Mouse (Mus musculus) MEL (cell line): ENCODE results near the gene Slc12a8. TPM values are rescaled to one million over a fixed set of nuclear protein-coding genes. Genes with fewer than 3 reads are reported as not detected.

ENCODE experiments used
- DNase-seq: peaks from one replicate; pipeline ENCODE4 v3.0.0; 2011; ENCODE audit warnings: low read depth, low spot score
- H3K27ac ChIP-seq: 2 replicates; pipeline ENCODE4 v1.5.1; 2012; ENCODE audit warnings: low read depth, mild to moderate bottlenecking, control low read depth, low read length, moderate library complexity; ENCODE audit not compliant: control insufficient read depth
- H3K27me3 ChIP-seq, 2 experiments: fragments of 150-350 bp in 1 of 2; sonication (generic) in 1 of 2; 2 replicates each; pipeline ENCODE4 v1.6.1; 2012; ENCODE audit warnings: low read length in 2 of 2, mild to moderate bottlenecking in 2 of 2, improper control_type of control experiment in 1 of 2, moderate library complexity in 1 of 2; ENCODE audit not compliant: insufficient read depth in 2 of 2, control insufficient read depth in 1 of 2
- H3K36me3 ChIP-seq, 2 experiments: 2 replicates each; pipeline ENCODE4 v1.6.1; 2012 to 2014; ENCODE audit warnings: low read length in 2 of 2, improper control_type of control experiment in 1 of 2, inconsistent platforms in 1 of 2, mild to moderate bottlenecking in 1 of 2; ENCODE audit not compliant: insufficient read depth in 2 of 2, control insufficient read depth in 1 of 2
- H3K4me1 ChIP-seq, 2 experiments: fragments of 150-350 bp in 1 of 2; sonication (generic) in 1 of 2; 2 replicates each; pipeline ENCODE4 v1.6.1; 2012; ENCODE audit warnings: low read length in 2 of 2, improper control_type of control experiment in 1 of 2, mild to moderate bottlenecking in 1 of 2; ENCODE audit not compliant: insufficient read depth in 2 of 2, control insufficient read depth in 1 of 2
- H3K4me3 ChIP-seq, 2 experiments: fragments of 150-350 bp in 1 of 2; sonication (generic) in 1 of 2; 2 replicates each; pipeline ENCODE4 v1.5.1; 2012; ENCODE audit warnings: low read depth in 2 of 2, low read length in 2 of 2, mild to moderate bottlenecking in 2 of 2, moderate library complexity in 2 of 2, control low read depth in 1 of 2, improper control_type of control experiment in 1 of 2; ENCODE audit not compliant: control insufficient read depth in 1 of 2, insufficient read depth in 1 of 2
- H3K79me2 ChIP-seq: 2 replicates; pipeline ENCODE4 v1.6.1; 2012; ENCODE audit warnings: mild to moderate bottlenecking, low read length, moderate library complexity; ENCODE audit not compliant: control insufficient read depth, poor library complexity, insufficient read depth
- H3K9ac ChIP-seq: 2 replicates; pipeline ENCODE4 v1.6.1; 2012; ENCODE audit warnings: low read depth, mild to moderate bottlenecking, control low read depth, low read length, moderate library complexity; ENCODE audit not compliant: control insufficient read depth, poor library complexity, severe bottlenecking
- H3K9me3 ChIP-seq: fragments of 150-350 bp; sonication (generic); replicated peaks from 2 replicates; pipeline ENCODE4 v1.6.1; 2012; ENCODE audit warnings: mild to moderate bottlenecking, low read length, improper control_type of control experiment, moderate library complexity; ENCODE audit not compliant: insufficient read depth
- BHLHE40 ChIP-seq: IDR thresholded peaks from 2 replicates; pipeline ENCODE4 v1.6.1; 2012; ENCODE audit warnings: low read depth, mild to moderate bottlenecking, inconsistent platforms, low read length, improper control_type of control experiment, borderline replicate concordance
- CHD2 ChIP-seq: IDR thresholded peaks from 2 replicates; pipeline ENCODE4 v1.6.1; 2011; ENCODE audit warnings: low read length, improper control_type of control experiment
- CTCF ChIP-seq, 3 experiments: IDR thresholded peaks in 2 of 3; conservative IDR thresholded peaks in 1 of 3; 2 replicates each; pipeline ENCODE4 v1.5.1; 2011 to 2012; ENCODE audit warnings: low read length in 3 of 3, low read depth in 2 of 3, mild to moderate bottlenecking in 2 of 3, improper control_type of control experiment in 1 of 3, inconsistent platforms in 1 of 3, mixed read lengths in 1 of 3, moderate library complexity in 1 of 3; ENCODE audit not compliant: control insufficient read depth in 1 of 3, insufficient read depth in 1 of 3, poor library complexity in 1 of 3, severe bottlenecking in 1 of 3
- EP300 ChIP-seq, 2 experiments: IDR thresholded peaks; 2 replicates each; pipeline ENCODE4 v1.6.1; 2011; ENCODE audit warnings: improper control_type of control experiment in 2 of 2, low read length in 2 of 2, low read depth in 1 of 2, mild to moderate bottlenecking in 1 of 2
- ETS1 ChIP-seq: IDR thresholded peaks from 2 replicates; pipeline ENCODE4 v1.6.1; 2012; ENCODE audit warnings: low read depth, mild to moderate bottlenecking, inconsistent platforms, low read length, improper control_type of control experiment, moderate library complexity
- GABPA ChIP-seq: IDR thresholded peaks from 2 replicates; pipeline ENCODE4 v1.6.1; 2012; ENCODE audit warnings: low read depth, mild to moderate bottlenecking, inconsistent platforms, low read length, improper control_type of control experiment, moderate library complexity
- GATA1 ChIP-seq: IDR thresholded peaks from 2 replicates; pipeline ENCODE4 v1.6.1; 2011; ENCODE audit warnings: low read depth, low read length, improper control_type of control experiment
- HCFC1 ChIP-seq: IDR thresholded peaks from 2 replicates; pipeline ENCODE4 v1.6.1; 2012; ENCODE audit warnings: low read depth, mild to moderate bottlenecking, inconsistent platforms, low read length, improper control_type of control experiment, moderate library complexity
- MAX ChIP-seq: IDR thresholded peaks from 2 replicates; pipeline ENCODE4 v1.6.1; 2011; ENCODE audit warnings: low read length, improper control_type of control experiment
- MEF2A ChIP-seq: IDR thresholded peaks from 2 replicates; pipeline ENCODE4 v1.6.1; 2014; ENCODE audit warnings: low read depth, mild to moderate bottlenecking, inconsistent platforms, low read length, improper control_type of control experiment; ENCODE audit not compliant: poor library complexity, insufficient replicate concordance, severe bottlenecking; ENCODE audit errors: extremely low read depth
- MYB ChIP-seq: IDR thresholded peaks from 2 replicates; pipeline ENCODE4 v1.6.1; 2011; ENCODE audit warnings: mild to moderate bottlenecking, low read depth, low read length, improper control_type of control experiment
- MYC ChIP-seq: IDR thresholded peaks from 2 replicates; pipeline ENCODE4 v1.6.1; 2011; ENCODE audit warnings: low read depth, mild to moderate bottlenecking, low read length, improper control_type of control experiment, moderate library complexity
- NRF1 ChIP-seq: IDR thresholded peaks from 2 replicates; pipeline ENCODE4 v1.6.1; 2014; ENCODE audit warnings: low read depth, mild to moderate bottlenecking, inconsistent platforms, low read length, improper control_type of control experiment, moderate library complexity; ENCODE audit not compliant: poor library complexity, insufficient read depth, severe bottlenecking
- POLR2A ChIP-seq, 2 experiments: IDR thresholded peaks; 2 replicates each; pipeline ENCODE4 v1.6.1; 2011 to 2012; ENCODE audit warnings: low read length in 2 of 2, mild to moderate bottlenecking in 2 of 2, control low read depth in 1 of 2, improper control_type of control experiment in 1 of 2, low read depth in 1 of 2, moderate library complexity in 1 of 2; ENCODE audit not compliant: control insufficient read depth in 1 of 2, insufficient read depth in 1 of 2, poor library complexity in 1 of 2
- POLR2AphosphoS5 ChIP-seq: IDR thresholded peaks from 2 replicates; pipeline ENCODE4 v1.6.1; 2012; ENCODE audit warnings: low read depth, borderline replicate concordance, mild to moderate bottlenecking, inconsistent platforms, low read length, moderate library complexity, mixed read lengths
- RAD21 ChIP-seq: IDR thresholded peaks from 2 replicates; pipeline ENCODE4 v1.6.1; 2011; ENCODE audit warnings: mild to moderate bottlenecking, low read depth, low read length, improper control_type of control experiment
- RCOR1 ChIP-seq: IDR thresholded peaks from 2 replicates; pipeline ENCODE4 v1.6.1; 2012; ENCODE audit warnings: low read depth, mild to moderate bottlenecking, inconsistent platforms, low read length, improper control_type of control experiment
- SIN3A ChIP-seq: IDR thresholded peaks from 2 replicates; pipeline ENCODE4 v1.6.1; 2012; ENCODE audit warnings: low read length, improper control_type of control experiment, inconsistent platforms
- SMC3 ChIP-seq: IDR thresholded peaks from 2 replicates; pipeline ENCODE4 v1.6.1; 2011; ENCODE audit warnings: low read depth, low read length, improper control_type of control experiment
- UBTF ChIP-seq: IDR thresholded peaks from 2 replicates; pipeline ENCODE4 v1.6.1; 2012; ENCODE audit warnings: low read depth, mild to moderate bottlenecking, inconsistent platforms, low read length, improper control_type of control experiment, moderate library complexity, borderline replicate concordance; ENCODE audit not compliant: insufficient read depth
- USF1 ChIP-seq: IDR thresholded peaks from 2 replicates; pipeline ENCODE4 v1.6.1; 2014; ENCODE audit warnings: low read depth, mild to moderate bottlenecking, inconsistent platforms, low read length, improper control_type of control experiment, moderate library complexity
- ZKSCAN1 ChIP-seq: IDR thresholded peaks from 2 replicates; pipeline ENCODE4 v1.6.1; 2012; ENCODE audit warnings: low read depth, mild to moderate bottlenecking, inconsistent platforms, low read length, improper control_type of control experiment, moderate library complexity
- ZMIZ1 ChIP-seq: IDR thresholded peaks from 2 replicates; pipeline ENCODE4 v1.6.1; 2012; ENCODE audit warnings: low read depth, mild to moderate bottlenecking, inconsistent platforms, low read length, improper control_type of control experiment, moderate library complexity
- polyA plus RNA-seq, 2 experiments: library from polyadenylated mRNA; stranded (reverse) in 1 of 2; unstranded in 1 of 2; fragments of >175 nt in 1 of 2; fragments of >200 nt in 1 of 2; gene quantifications; 2 replicates each; pipeline versions ENCODE4 v1.2.1 to v1.2.4; 2012; ENCODE audit warnings: low replicate concordance in 2 of 2, low read depth in 1 of 2; ENCODE audit not compliant: insufficient read length in 2 of 2, insufficient read depth in 1 of 2, missing spikeins in 1 of 2
- total RNA-seq: library from RNA; depleted of rRNA; stranded (reverse); fragments of 300-350 nt; gene quantifications from 2 replicates; pipeline ENCODE4 v1.2.3, GENCODE M21; 2012

Gene Slc12a8
- total and polyA plus RNA-seq, 3 experiments = 0.29 TPM; not detected in 2

- Histone ChIP-seq H3K4me1 (no peaks in the 10 kb centered on the region), H3K9ac (no peak overlapping the region), H3K4me3 (no peak overlapping the region), H3K27ac (no peak overlapping the region), H3K9me3 (no peaks in the 10 kb centered on the region), H3K36me3 (no peaks in the 10 kb centered on the region), H3K27me3 (peaks cover 0 to 3% of the 10 kb centered on the region in 2 experiments; a peak in 2 of 4 replicates), H3K79me2 (no peaks in the 10 kb centered on the region)
- DNase-seq = no peak
- no peak for TF ChIP-seq EP300 (IDR thresholded peaks at IDR 0.05; ENCODE audit: low read depth in 1 of 2, low read length in 2 of 2)
- no peak for TF ChIP-seq CHD2
- TF ChIP-seq HCFC1 = no peak
- TF ChIP-seq USF1 = no peak
Observed at GRCm38 (mm10) chr16:33581661-33582099, 64.6 kb downstream of the Slc12a8 start.

GRCm38 (mm10) chr16:33582495-33582894 is 65.4 kb downstream of the Slc12a8 start:
- Histone ChIP-seq H3K9ac (no peak overlapping the region), H3K9me3 (no peaks in the 10 kb centered on the region), H3K4me1 (no peaks in the 10 kb centered on the region), H3K36me3 (no peaks in the 10 kb centered on the region), H3K4me3 (no peak overlapping the region), H3K27ac (no peak overlapping the region), H3K27me3 (peaks cover 0 to 3% of the 10 kb centered on the region in 2 experiments), H3K79me2 (no peaks in the 10 kb centered on the region)
- no peak for DNase-seq
- TF ChIP-seq GATA1 (no peak), RCOR1 (no peak), UBTF (no peak), CTCF (IDR thresholded peaks at IDR 0.05 in 2 of 3, conservative IDR thresholded peaks at IDR 0.05 in 1 of 3; ENCODE audit: control insufficient read depth in 1 of 3, insufficient read depth in 1 of 3, low read depth in 2 of 3, low read length in 3 of 3, poor library complexity in 1 of 3, severe bottlenecking in 1 of 3) (no peak), GABPA (no peak), SMC3 (no peak), HCFC1 (no peak), MYC (no peak), RAD21 (no peak), MEF2A (no peak), POLR2AphosphoS5 (no peak), BHLHE40 (no peak), ZKSCAN1 (no peak), ZMIZ1 (no peak), SIN3A (no peak), NRF1 (no peak), MAX (no peak), POLR2A (IDR thresholded peaks at IDR 0.05; ENCODE audit: control insufficient read depth in 1 of 2, insufficient read depth in 1 of 2, low read depth in 1 of 2, low read length in 2 of 2, poor library complexity in 1 of 2) (no peak), ETS1 (no peak), MYB (no peak)
